Mouse (Mus musculus) C2C12 (cell line): ENCODE measurements around the gene Tk2. TPM values are rescaled to one million over a fixed set of nuclear protein-coding genes. Genes with fewer than 3 reads are reported as not detected.

Experiments
- H3K27me3 ChIP-seq: one replicate; pipeline ENCODE4 v1.6.1; 2011; ENCODE audit not compliant: control insufficient read depth, insufficient read depth, insufficient read length
- H3K36me3 ChIP-seq: one replicate; pipeline ENCODE4 v1.6.1; 2011; ENCODE audit not compliant: control insufficient read depth, insufficient read depth
- H3K4me3 ChIP-seq: one replicate; pipeline ENCODE4 v1.5.1; 2011; ENCODE audit warnings: mild to moderate bottlenecking, control low read depth; ENCODE audit not compliant: poor library complexity, insufficient read depth, severe bottlenecking
- H3K79me2 ChIP-seq: one replicate; pipeline ENCODE4 v1.6.1; 2011; ENCODE audit not compliant: control insufficient read depth, insufficient read depth
- H3K79me3 ChIP-seq: one replicate; pipeline ENCODE4 v1.6.1; 2011; ENCODE audit warnings: low read depth, control low read depth
- H3ac ChIP-seq: one replicate; pipeline ENCODE3; 2011; ENCODE audit warnings: low read depth; ENCODE audit not compliant: control insufficient read depth, insufficient read length
- CEBPB ChIP-seq: IDR thresholded peaks from one replicate; pipeline ENCODE4 v1.6.1; 2011; ENCODE audit warnings: low read depth, mild to moderate bottlenecking, control low read depth, moderate library complexity
- CTCF ChIP-seq: IDR thresholded peaks from one replicate; pipeline ENCODE4 v1.5.1; 2011; ENCODE audit not compliant: control insufficient read depth, insufficient read depth, insufficient read length
- FOSL1 ChIP-seq: IDR thresholded peaks from one replicate; pipeline ENCODE4 v1.8.0; 2011; ENCODE audit warnings: mild to moderate bottlenecking, low read length; ENCODE audit not compliant: poor library complexity, insufficient read depth, severe bottlenecking
- MAX ChIP-seq: IDR thresholded peaks from one replicate; pipeline ENCODE4 v1.6.1; 2011; ENCODE audit warnings: mild to moderate bottlenecking, control low read depth
- MYOD1 ChIP-seq: IDR thresholded peaks from one replicate; pipeline ENCODE4 v1.6.1; 2011; ENCODE audit warnings: low read depth; ENCODE audit not compliant: control insufficient read depth, insufficient read length
- MYOG ChIP-seq: IDR thresholded peaks from one replicate; pipeline ENCODE4 v1.6.1; 2011; ENCODE audit not compliant: control insufficient read depth, insufficient read length; ENCODE audit errors: extremely low read depth
- USF1 ChIP-seq: IDR thresholded peaks from one replicate; pipeline ENCODE4 v1.6.1; 2011; ENCODE audit warnings: low read depth, mild to moderate bottlenecking, control low read depth, moderate library complexity
- polyA plus RNA-seq: library from polyadenylated mRNA; unstranded; fragments of >200 nt; fragmentation: generic; extraction: Trizol; gene quantifications from one replicate; pipeline ENCODE4 v1.2.1, GENCODE M21; 2012; ENCODE audit warnings: missing spikeins

Gene Tk2
- polyA plus RNA-seq, 1 experiment, result 11.7 TPM

- no peak overlapping the region for H3K4me3 ChIP-seq
- TF ChIP-seq MAX, result no peak
- no peak for TF ChIP-seq CTCF
- no peak for TF ChIP-seq FOSL1
- no peak for TF ChIP-seq CEBPB
- no peak for TF ChIP-seq MYOG
- no peak for TF ChIP-seq MYOD1
- no peak for TF ChIP-seq USF1
- no peaks in the 10 kb centered on the region for H3K36me3 ChIP-seq
- no peak overlapping the region for H3ac ChIP-seq
- no peaks in the 10 kb centered on the region for H3K79me2 ChIP-seq
- no peaks in the 10 kb centered on the region for H3K79me3 ChIP-seq
- no peaks in the 10 kb centered on the region for H3K27me3 ChIP-seq
Observed at GRCm38 (mm10) chr8:104205292-104205691, 43.1 kb downstream of the Tk2 start.

DNA sequence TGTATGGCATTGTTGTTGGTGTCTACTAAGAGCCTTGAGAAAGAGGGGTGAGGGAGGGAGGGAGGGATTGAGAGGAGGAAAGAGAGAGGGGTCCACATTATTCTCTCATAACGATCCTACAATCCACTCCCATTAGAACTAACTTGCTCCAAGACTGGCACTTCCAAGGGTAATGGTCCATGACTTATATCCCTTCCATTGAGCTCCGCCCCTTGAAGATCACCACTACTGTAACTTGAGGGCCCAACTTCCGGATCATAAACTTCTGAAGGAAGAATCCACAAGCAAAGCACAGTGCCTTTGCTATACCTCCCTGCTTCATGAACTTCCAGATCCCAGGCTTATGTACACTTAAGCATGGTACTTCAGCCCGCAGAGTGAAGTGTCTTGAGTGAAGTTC, 46.0 kb downstream of the Tk2 start:
- no peak overlapping the region for H3ac ChIP-seq
- TF ChIP-seq CEBPB, result no peak
- TF ChIP-seq FOSL1, result no peak
- TF ChIP-seq CTCF, result no peak
- TF ChIP-seq MAX, result no peak
- no peak for TF ChIP-seq MYOG
- no peak for TF ChIP-seq USF1
- no peak for TF ChIP-seq MYOD1

DNA sequence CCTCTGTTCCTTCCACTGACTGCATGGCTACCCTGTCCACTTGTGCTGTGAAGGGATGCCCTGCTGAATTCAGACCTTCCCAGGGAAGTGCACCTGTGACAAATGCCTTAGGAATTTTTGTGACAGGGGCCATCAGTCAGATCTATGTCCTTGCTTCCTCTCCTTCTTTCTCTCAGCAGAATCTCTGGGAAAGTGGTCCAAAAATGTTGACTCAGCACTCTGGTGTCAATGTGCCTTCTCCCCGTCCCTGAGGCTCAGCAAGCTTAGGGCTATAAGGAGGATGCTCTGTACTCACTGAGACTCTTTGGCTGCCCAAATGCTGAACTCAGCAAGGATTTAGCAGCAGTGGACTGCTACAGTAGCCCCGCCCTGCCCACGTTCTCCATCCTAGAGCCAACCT, 46.7 kb downstream of the Tk2 start:
- Histone ChIP-seq H3K4me3 (no peak overlapping the region), H3K27me3 (no peaks in the 10 kb centered on the region), H3K36me3 (no peaks in the 10 kb centered on the region), H3ac (no peak overlapping the region), H3K79me3 (no peaks in the 10 kb centered on the region), H3K79me2 (no peaks in the 10 kb centered on the region)
- TF ChIP-seq CTCF (no peak), MYOD1 (no peak), CEBPB (no peak)

More for the DNA sequence above, 46.0 kb downstream of the Tk2 start:
- Histone ChIP-seq H3K27me3 (no peaks in the 10 kb centered on the region), H3K36me3 (no peaks in the 10 kb centered on the region), H3K4me3 (no peak overlapping the region), H3K79me3 (no peaks in the 10 kb centered on the region), H3K79me2 (no peaks in the 10 kb centered on the region)

DNA sequence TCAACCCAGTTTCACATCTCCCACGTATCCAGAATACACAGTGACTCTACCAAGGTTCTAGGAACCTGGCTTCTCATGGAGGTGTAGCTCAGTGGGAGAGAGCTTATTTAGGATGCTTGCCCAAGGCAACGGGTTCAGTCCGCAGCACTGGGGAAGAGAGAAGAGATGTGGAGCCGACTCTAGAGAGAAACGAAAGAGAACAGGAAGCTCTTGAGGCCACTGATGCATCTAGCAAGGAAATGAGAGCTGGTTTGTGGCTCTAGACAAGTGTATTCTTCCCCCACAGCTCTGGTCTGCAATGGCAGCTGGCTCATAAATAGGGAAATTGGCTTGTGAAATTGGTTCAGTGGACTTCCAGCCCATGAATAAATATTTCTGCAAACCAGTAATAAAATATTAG, 48.6 kb downstream of the Tk2 start:
- TF ChIP-seq CEBPB (no peak), USF1 (no peak), MYOD1 (no peak), FOSL1 (no peak), MAX (no peak), MYOG (no peak), CTCF (no peak)
- no peaks in the 10 kb centered on the region for H3K79me3 ChIP-seq
- no peaks in the 10 kb centered on the region for H3K36me3 ChIP-seq

GRCm38 (mm10) chr8:104191496-104191895, 56.9 kb downstream of the Tk2 start:
- H3K79me2 ChIP-seq, result no peaks in the 10 kb centered on the region
- H3ac ChIP-seq, result no peak overlapping the region
- no peaks in the 10 kb centered on the region for H3K79me3 ChIP-seq
- no peaks in the 10 kb centered on the region for H3K36me3 ChIP-seq
- no peak overlapping the region for H3K4me3 ChIP-seq
- TF ChIP-seq MYOD1 (no peak), USF1 (no peak), CTCF (no peak), MYOG (no peak), MAX (no peak), CEBPB (no peak)
- H3K27me3 ChIP-seq, result no peaks in the 10 kb centered on the region

More for the DNA sequence above, 48.6 kb downstream of the Tk2 start:
- no peak overlapping the region for H3ac ChIP-seq
- no peaks in the 10 kb centered on the region for H3K27me3 ChIP-seq
- H3K79me2 ChIP-seq, result no peaks in the 10 kb centered on the region
- no peak overlapping the region for H3K4me3 ChIP-seq

- Histone ChIP-seq H3K79me3 (no peaks in the 10 kb centered on the region), H3K27me3 (no peaks in the 10 kb centered on the region), H3ac (no peak overlapping the region), H3K4me3 (no peak overlapping the region), H3K36me3 (no peaks in the 10 kb centered on the region), H3K79me2 (no peaks in the 10 kb centered on the region)
- no peak for TF ChIP-seq CEBPB
- TF ChIP-seq MYOD1, result no peak
- TF ChIP-seq FOSL1, result no peak
- no peak for TF ChIP-seq MYOG
- TF ChIP-seq MAX, result no peak
- no peak for TF ChIP-seq CTCF
- TF ChIP-seq USF1, result no peak
Observed at GRCm38 (mm10) chr8:104190777-104191468, 57.4 kb downstream of the Tk2 start.
